Mouse (Mus musculus): ENCODE results near the gene Rhobtb3. TPM values are rescaled to one million over a fixed set of nuclear protein-coding genes. Genes with fewer than 3 reads are reported as not detected.
"Not testable (repeated sequence)": the region's sequence is repeated elsewhere in the genome, so short reads cannot be mapped to it uniquely, and the experiment has no call there.

Rhobtb3 gene
- polyA plus RNA-seq, 1 experiment from 2014 or later = 55.4 TPM

DNA sequence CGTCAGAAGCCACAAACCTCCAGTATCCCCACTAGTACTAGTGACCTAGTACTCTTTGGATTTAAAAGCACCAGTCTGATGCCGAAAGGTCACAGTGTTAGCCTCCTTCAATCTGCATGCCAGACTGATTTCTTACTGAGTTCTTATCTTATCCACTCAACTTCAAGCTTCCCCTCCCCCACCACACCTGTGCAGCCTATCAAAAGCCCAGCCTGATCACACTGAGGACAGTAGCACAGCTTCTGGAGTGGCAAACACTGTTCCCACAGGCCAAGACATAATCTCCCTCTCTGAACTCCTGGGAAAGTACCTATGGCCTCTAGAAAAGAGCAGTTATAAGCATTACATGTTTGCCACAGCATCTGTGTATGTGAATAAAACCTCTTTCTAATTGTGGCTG, 35.5 kb downstream of the Rhobtb3 start:
- no peak overlapping the region for H3K4me3 ChIP-seq
- no peak overlapping the region for H3K9ac ChIP-seq (replicated peaks)
- H3K4me1 ChIP-seq = peaks cover 10% of the 10 kb centered on the region; the same call in 1 of the 2 replicates
- 85% methylated on average over 2 of the region's 2 CpGs for WGBS
- H3K9me3 ChIP-seq = no peaks in the 10 kb centered on the region
- peaks cover 17% of the 10 kb centered on the region for H3K36me3 ChIP-seq
- H3K4me2 ChIP-seq (replicated peaks) = no peak overlapping the region
- no peaks in the 10 kb centered on the region for H3K27me3 ChIP-seq
- ATAC-seq (ENCODE audit: low FRiP score, low read depth) = no peak; the same call in 1 of the 2 replicates
- no peak overlapping the region for H3K27ac ChIP-seq (replicated peaks)

- H3K9ac ChIP-seq (replicated peaks) = no peak overlapping the region
- WGBS = 80% methylated on average over 5 of the region's 5 CpGs
- H3K4me2 ChIP-seq (replicated peaks) = no peak overlapping the region
- H3K4me1 ChIP-seq = peaks cover 10% of the 10 kb centered on the region; the same call in 1 of the 2 replicates
- H3K4me3 ChIP-seq = no peak overlapping the region
- H3K27ac ChIP-seq (replicated peaks) = no peak overlapping the region
- no peak for ATAC-seq (ENCODE audit: low FRiP score, low read depth)
- no peaks in the 10 kb centered on the region for H3K27me3 ChIP-seq
- H3K36me3 ChIP-seq = peaks cover 24% of the 10 kb centered on the region
- no peaks in the 10 kb centered on the region for H3K9me3 ChIP-seq
Measured at GRCm38 (mm10) chr13:75907133-75907532, 36.6 kb downstream of the Rhobtb3 start.

GRCm38 (mm10) chr13:75904660-75905059, 39.1 kb downstream of the Rhobtb3 start:
- peaks cover 23% of the 10 kb centered on the region for H3K36me3 ChIP-seq
- no peaks in the 10 kb centered on the region for H3K9me3 ChIP-seq
- no peak overlapping the region for H3K4me2 ChIP-seq (replicated peaks)
- WGBS = 90% methylated on average over 5 of the region's 5 CpGs
- peaks cover 10% of the 10 kb centered on the region; the same call in 1 of the 2 replicates for H3K4me1 ChIP-seq
- H3K9ac ChIP-seq (replicated peaks) = no peak overlapping the region
- ATAC-seq (ENCODE audit: low FRiP score, low read depth) = no peak
- no peaks in the 10 kb centered on the region for H3K27me3 ChIP-seq
- H3K27ac ChIP-seq (replicated peaks) = no peak overlapping the region
- no peak overlapping the region for H3K4me3 ChIP-seq

- not testable (repeated sequence) for H3K9me3 ChIP-seq; H3K4me1 ChIP-seq; H3K4me2 ChIP-seq (replicated peaks); H3K27ac ChIP-seq (replicated peaks); H3K27me3 ChIP-seq; ATAC-seq (ENCODE audit: low FRiP score, low read depth); H3K4me3 ChIP-seq; H3K9ac ChIP-seq (replicated peaks)
- 89% methylated on average over 1 of the region's 1 CpGs for WGBS
- H3K36me3 ChIP-seq = peaks cover 23% of the 10 kb centered on the region
Measured at GRCm38 (mm10) chr13:75900928-75901327, 42.8 kb downstream of the Rhobtb3 start.

DNA sequence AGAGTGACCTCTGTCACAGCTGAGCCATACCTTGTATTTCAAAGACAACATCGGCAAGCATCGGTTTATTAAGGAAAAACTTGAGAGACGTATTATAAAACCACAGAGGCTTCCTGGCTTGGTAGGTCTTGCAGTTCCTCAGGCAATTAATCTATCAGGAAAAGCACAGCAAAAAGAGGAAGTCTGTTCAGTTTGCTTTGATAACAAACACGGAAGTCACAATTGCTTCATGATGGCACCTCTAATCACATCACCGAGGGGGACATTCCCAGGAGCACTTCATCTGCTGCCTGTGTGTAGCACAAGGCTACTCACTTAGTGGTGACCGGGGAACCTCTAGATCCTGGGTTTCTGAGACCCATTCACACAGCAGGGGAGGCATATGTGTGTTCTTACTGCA, 50.8 kb downstream of the Rhobtb3 start:
- Histone ChIP-seq H3K9me3 (no peaks in the 10 kb centered on the region), H3K4me3 (no peak overlapping the region), H3K9ac (replicated peaks) (no peak overlapping the region), H3K36me3 (peaks cover 28% of the 10 kb centered on the region), H3K27ac (replicated peaks) (no peak overlapping the region), H3K27me3 (no peaks in the 10 kb centered on the region), H3K4me2 (replicated peaks) (no peak overlapping the region), H3K4me1 (no peaks in the 10 kb centered on the region)
- no peak for ATAC-seq (ENCODE audit: low FRiP score, low read depth)
- 93% methylated on average over 6 of the region's 6 CpGs for WGBS

- Histone ChIP-seq H3K9ac (replicated peaks) (no peak overlapping the region), H3K4me1 (no peaks in the 10 kb centered on the region), H3K27me3 (no peaks in the 10 kb centered on the region), H3K4me2 (replicated peaks) (no peak overlapping the region), H3K9me3 (no peaks in the 10 kb centered on the region), H3K27ac (replicated peaks) (no peak overlapping the region), H3K36me3 (peaks cover 29% of the 10 kb centered on the region), H3K4me3 (no peak overlapping the region)
- no peak for ATAC-seq (ENCODE audit: low FRiP score, low read depth)
- 96% methylated on average over 3 of the region's 3 CpGs for WGBS
Measured at GRCm38 (mm10) chr13:75892291-75892690, 51.4 kb downstream of the Rhobtb3 start.

DNA sequence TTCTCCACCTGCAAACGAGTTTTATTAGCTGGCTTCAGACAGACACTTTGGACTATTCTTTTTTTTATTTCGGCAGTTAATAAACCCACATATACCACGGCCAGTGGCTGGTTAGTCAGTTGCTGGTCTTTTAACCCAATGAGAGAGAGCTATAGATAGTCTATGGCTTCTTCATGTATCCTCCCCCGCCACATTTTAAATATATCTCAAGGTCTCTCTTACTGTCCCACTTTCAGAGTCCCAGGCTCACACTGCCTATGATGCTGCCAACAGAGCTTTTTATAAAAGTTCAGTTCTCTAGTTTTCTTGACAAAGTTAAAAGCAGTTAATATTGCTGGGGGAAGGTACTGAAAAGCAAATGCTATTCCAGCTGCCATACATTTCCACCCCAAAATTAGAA, 51.9 kb downstream of the Rhobtb3 start:
- no peak overlapping the region for H3K9ac ChIP-seq (replicated peaks)
- WGBS = 89% methylated on average over 4 of the region's 4 CpGs
- H3K27me3 ChIP-seq = no peaks in the 10 kb centered on the region
- ATAC-seq (ENCODE audit: low FRiP score, low read depth) = no peak
- no peaks in the 10 kb centered on the region for H3K4me1 ChIP-seq
- no peak overlapping the region for H3K27ac ChIP-seq (replicated peaks)
- no peak overlapping the region for H3K4me3 ChIP-seq
- peaks cover 33% of the 10 kb centered on the region for H3K36me3 ChIP-seq
- H3K9me3 ChIP-seq = no peaks in the 10 kb centered on the region
- no peak overlapping the region for H3K4me2 ChIP-seq (replicated peaks)

DNA sequence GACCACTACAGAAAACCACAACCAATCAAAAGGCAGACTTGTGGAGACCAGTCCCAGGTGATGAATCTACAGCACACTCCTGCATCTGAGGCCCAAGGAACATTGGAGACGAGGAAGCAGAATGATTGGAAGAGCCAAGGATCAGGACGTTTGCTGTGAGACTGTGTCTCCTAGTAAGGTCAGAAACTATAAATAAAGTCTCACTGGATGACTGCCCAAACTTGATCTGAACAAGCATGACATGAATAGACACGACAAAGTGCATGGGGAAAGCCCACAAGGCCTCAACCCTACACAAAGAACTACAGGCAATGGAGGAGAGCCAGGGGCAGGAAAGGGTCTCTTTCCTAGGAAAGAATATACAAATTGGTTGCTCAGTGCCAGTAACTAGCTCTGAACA, 59.9 kb downstream of the Rhobtb3 start:
- Histone ChIP-seq H3K9me3 (no peaks in the 10 kb centered on the region), H3K9ac (replicated peaks) (no peak overlapping the region), H3K36me3 (peaks cover 17% of the 10 kb centered on the region), H3K4me2 (replicated peaks) (no peak overlapping the region), H3K27ac (replicated peaks) (no peak overlapping the region), H3K4me3 (no peak overlapping the region), H3K4me1 (no peaks in the 10 kb centered on the region), H3K27me3 (no peaks in the 10 kb centered on the region)
- ATAC-seq (ENCODE audit: low FRiP score, low read depth) = no peak
- 88% methylated on average over 3 of the region's 3 CpGs for WGBS

- Histone ChIP-seq H3K36me3 (peaks cover 27% of the 10 kb centered on the region), H3K4me3 (no peak overlapping the region), H3K27ac (replicated peaks) (no peak overlapping the region), H3K4me2 (replicated peaks) (no peak overlapping the region), H3K9me3 (no peaks in the 10 kb centered on the region), H3K27me3 (no peaks in the 10 kb centered on the region), H3K9ac (replicated peaks) (no peak overlapping the region), H3K4me1 (no peaks in the 10 kb centered on the region)
- WGBS = 75% methylated on average over 2 of the region's 2 CpGs
- ATAC-seq (ENCODE audit: low FRiP score, low read depth) = peak; percentile 66
Measured at GRCm38 (mm10) chr13:75880501-75880900, 63.2 kb downstream of the Rhobtb3 start.

DNA sequence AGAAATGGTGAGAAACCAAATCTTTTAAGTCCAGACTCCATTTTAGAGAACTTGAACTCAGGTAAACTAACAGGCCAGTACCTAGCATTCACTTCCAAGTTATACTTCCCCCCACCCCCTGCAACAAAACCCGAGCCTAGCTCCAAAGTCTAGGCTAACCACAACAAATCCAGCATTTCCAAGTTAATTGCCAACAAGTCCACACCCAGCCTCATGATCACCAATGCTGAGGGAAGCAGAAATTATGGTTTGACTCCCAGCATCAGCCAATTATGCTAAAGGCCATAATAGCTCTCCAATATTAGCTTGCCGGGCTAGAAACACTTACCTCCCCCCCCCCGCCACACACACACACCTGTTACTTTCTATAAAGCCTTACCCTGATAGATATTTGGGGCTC, 64.0 kb downstream of the Rhobtb3 start:
- WGBS = 87% methylated on average over 3 of the region's 3 CpGs
- no peak overlapping the region for H3K4me3 ChIP-seq
- ATAC-seq (ENCODE audit: low FRiP score, low read depth) = no peak
- H3K4me1 ChIP-seq = no peaks in the 10 kb centered on the region
- no peak overlapping the region for H3K9ac ChIP-seq (replicated peaks)
- H3K36me3 ChIP-seq = peaks cover 30% of the 10 kb centered on the region
- H3K27me3 ChIP-seq = no peaks in the 10 kb centered on the region
- no peaks in the 10 kb centered on the region for H3K9me3 ChIP-seq
- H3K27ac ChIP-seq (replicated peaks) = no peak overlapping the region
- H3K4me2 ChIP-seq (replicated peaks) = no peak overlapping the region

GRCm38 (mm10) chr13:75877907-75878306, 65.8 kb downstream of the Rhobtb3 start:
- Histone ChIP-seq H3K36me3 (peaks cover 39% of the 10 kb centered on the region), H3K4me1 (no peaks in the 10 kb centered on the region), H3K4me3 (no peak overlapping the region), H3K4me2 (replicated peaks) (no peak overlapping the region), H3K27me3 (no peaks in the 10 kb centered on the region), H3K9ac (replicated peaks) (no peak overlapping the region), H3K9me3 (no peaks in the 10 kb centered on the region), H3K27ac (replicated peaks) (no peak overlapping the region)
- peak; percentile 44; the same call in 1 of the 2 replicates for ATAC-seq (ENCODE audit: low FRiP score, low read depth)

GRCm38 (mm10) chr13:75876592-75876991, 67.1 kb downstream of the Rhobtb3 start:
- ATAC-seq (ENCODE audit: low FRiP score, low read depth) = no peak
- H3K4me2 ChIP-seq (replicated peaks) = no peak overlapping the region
- 90% methylated on average over 6 of the region's 6 CpGs for WGBS

DNA sequence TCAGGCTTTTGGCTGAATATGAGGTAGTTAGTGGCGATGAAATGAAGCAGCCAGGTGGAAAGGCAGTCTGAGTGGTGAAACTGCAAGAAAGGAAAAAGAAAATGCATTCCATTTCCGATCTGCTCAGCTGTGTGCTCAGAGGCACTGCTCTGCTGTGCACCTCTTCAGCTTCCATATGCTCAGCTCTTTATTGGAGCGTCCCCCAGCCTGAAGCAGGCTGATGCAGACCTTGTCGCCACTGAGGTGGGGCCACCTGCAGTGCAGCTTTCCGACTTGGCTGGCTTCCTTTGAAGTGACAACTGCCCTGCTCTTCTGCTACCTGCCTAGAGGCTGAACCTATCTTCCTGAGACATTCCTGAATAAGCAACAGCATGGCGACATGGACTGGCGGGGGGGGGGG, 67.5 kb downstream of the Rhobtb3 start:
- H3K4me3 ChIP-seq; H3K4me1 ChIP-seq; ATAC-seq (ENCODE audit: low FRiP score, low read depth); H3K27me3 ChIP-seq; H3K9me3 ChIP-seq; H3K4me2 ChIP-seq (replicated peaks); H3K27ac ChIP-seq (replicated peaks); H3K9ac ChIP-seq (replicated peaks): not testable (repeated sequence)
- H3K36me3 ChIP-seq = peaks cover 48% of the 10 kb centered on the region
- 69% methylated on average over 7 of the region's 7 CpGs for WGBS

More at GRCm38 (mm10) chr13:75876592-75876991, 67.1 kb downstream of the Rhobtb3 start:
- no peaks in the 10 kb centered on the region for H3K27me3 ChIP-seq
- H3K4me3 ChIP-seq = no peak overlapping the region
- no peak overlapping the region for H3K27ac ChIP-seq (replicated peaks)
- H3K9ac ChIP-seq (replicated peaks) = no peak overlapping the region
- no peaks in the 10 kb centered on the region for H3K9me3 ChIP-seq
- peaks cover 45% of the 10 kb centered on the region for H3K36me3 ChIP-seq
- H3K4me1 ChIP-seq = no peaks in the 10 kb centered on the region

Data from midbrain, embryonic 12.5 days (tissue).